Mouse (Mus musculus) liver, adult 2 months (tissue): ENCODE measurements around the gene Atp5g3. TPM values are rescaled to one million over a fixed set of nuclear protein-coding genes. Genes with fewer than 3 reads are reported as not detected.

Experiments used
- DNase-seq: peaks from one replicate; pipeline ENCODE4 v3.0.0-alpha.2; 2011; ENCODE audit warnings: low read depth, low spot score; ENCODE audit errors: extremely low read depth
- H3K27ac ChIP-seq: fragments of 200-500 bp; replicated peaks from 2 replicates; pipeline ENCODE4 v1.5.1; 2012; ENCODE audit warnings: low read depth, mild to moderate bottlenecking, control low read depth, inconsistent platforms, low read length; ENCODE audit not compliant: insufficient read depth
- H3K27me3 ChIP-seq: fragments of 200-500 bp; 2 replicates; pipeline ENCODE4 v1.6.1; 2012; ENCODE audit warnings: mild to moderate bottlenecking, moderate library complexity, low read length, inconsistent platforms; ENCODE audit not compliant: control insufficient read depth, insufficient read depth
- H3K36me3 ChIP-seq: fragments of 200-500 bp; 2 replicates; pipeline ENCODE4 v1.6.1; 2012; ENCODE audit warnings: low read length, inconsistent platforms; ENCODE audit not compliant: control insufficient read depth, insufficient read depth
- H3K4me1 ChIP-seq: fragments of 200-500 bp; 2 replicates; pipeline ENCODE4 v1.6.1; 2011; ENCODE audit warnings: low read length; ENCODE audit not compliant: control insufficient read depth, insufficient read depth
- H3K4me3 ChIP-seq: fragments of 200-500 bp; 2 replicates; pipeline ENCODE4 v1.5.1; 2011; ENCODE audit warnings: low read depth, mild to moderate bottlenecking, control low read depth, low read length, moderate library complexity; ENCODE audit not compliant: insufficient read depth
- H3K79me2 ChIP-seq: fragments of 200-500 bp; 2 replicates; pipeline ENCODE4 v1.6.1; 2012; ENCODE audit warnings: inconsistent platforms, mild to moderate bottlenecking, low read length, moderate library complexity; ENCODE audit not compliant: control insufficient read depth, insufficient read depth
- H3K9ac ChIP-seq: fragments of 200-500 bp; 2 replicates; pipeline ENCODE4 v1.6.1; 2012; ENCODE audit warnings: low read depth, mild to moderate bottlenecking, control low read depth, inconsistent platforms, low read length
- CTCF ChIP-seq: fragments of 200-500 bp; IDR thresholded peaks from 2 replicates; pipeline ENCODE4 v1.5.1; 2011; ENCODE audit warnings: low read depth, low read length, control low read depth
- POLR2A ChIP-seq: fragments of 200-500 bp; IDR thresholded peaks from 2 replicates; pipeline ENCODE4 v1.6.1; 2011; ENCODE audit warnings: low read length, control low read depth; ENCODE audit not compliant: insufficient read depth; ENCODE audit errors: extremely low read depth
- WGBS: fragments of 180-500 bp; shearing (Covaris S2); methylation state at CpG from one replicate; pipeline ENCODE4 v1.1.7; 2018; 5-methylcytosine and 5-hydroxymethylcytosine counted together
- polyA plus RNA-seq: library from polyadenylated mRNA; depleted of rRNA; stranded (reverse); fragments of >200 nt; gene quantifications from 2 replicates; pipeline ENCODE4 v1.2.3, GENCODE M21; 2012; rRNA removed
- total RNA-seq: library from RNA; depleted of rRNA; stranded (reverse); fragments of >200 nt; gene quantifications from 2 replicates; pipeline ENCODE4 v1.2.3, GENCODE M21; 2014; rRNA removed

The Atp5g3 gene
- total and polyA plus RNA-seq, 2 experiments, result 380 to 749 TPM

GRCm38 (mm10) chr2:73860046-73860624 lies 51.0 kb downstream of the Atp5g3 start:
- Histone ChIP-seq H3K27me3 (no peaks in the 10 kb centered on the region), H3K36me3 (peaks cover 3% of the 10 kb centered on the region; the same call in 1 of the 2 replicates), H3K27ac (no peak overlapping the region), H3K4me1 (no peaks in the 10 kb centered on the region), H3K79me2 (no peaks in the 10 kb centered on the region), H3K9ac (no peak overlapping the region), H3K4me3 (no peak overlapping the region)
- no peak for TF ChIP-seq CTCF
- no peak for TF ChIP-seq POLR2A
- WGBS, result 89% methylated on average over 4 of the region's 4 CpGs
- no peak for DNase-seq

Other genes with a start within 250 kb of the Atp5g3 start
- 0.18 and 0.40 TPM in 2 replicates for gene Chn1, start 136.0 kb downstream of the Atp5g3 start, total RNA-seq
- gene Chn1, start 136.0 kb downstream of the Atp5g3 start, polyA plus RNA-seq, result not detected in 2 replicates
- 15.4 and 17.3 TPM in 2 replicates for gene Atf2, start 18.7 kb downstream of the Atp5g3 start, total RNA-seq
- 6.8 and 7.1 TPM in 2 replicates for gene Atf2, start 18.7 kb downstream of the Atp5g3 start, polyA plus RNA-seq